Mouse (Mus musculus): Measurements from ENCODE around the gene AI413582. TPM values are rescaled to one million over a fixed set of nuclear protein-coding genes. Genes with fewer than 3 reads are reported as not detected.

Gene AI413582
- total and polyA plus RNA-seq, 2 experiments: 4.9 to 12.9 TPM

- Histone ChIP-seq H3K36me3 (ENCODE audit: control insufficient read depth, insufficient read depth, low read length) (no peaks in the 10 kb centered on the region), H3K27me3 (ENCODE audit: control insufficient read depth, insufficient read depth, low read length) (no peaks in the 10 kb centered on the region), H3K9ac (ENCODE audit: low read depth, low read length) (no peak overlapping the region), H3K4me3 (ENCODE audit: insufficient read depth, low read depth, low read length) (no peak overlapping the region), H3K4me1 (ENCODE audit: control insufficient read depth, insufficient read depth, low read length) (no peaks in the 10 kb centered on the region), H3K27ac (replicated peaks; ENCODE audit: insufficient read depth, low read depth, low read length) (no peak overlapping the region), H3K79me2 (ENCODE audit: control insufficient read depth, insufficient read depth, low read length) (peaks cover 25% of the 10 kb centered on the region; the same call in 1 of the 2 replicates)
- DNase-seq (ENCODE audit: extremely low read depth, low read depth, low spot score): no peak
- TF ChIP-seq CTCF (IDR thresholded peaks at IDR 0.05; ENCODE audit: low read depth, low read length) (no peak), POLR2A (IDR thresholded peaks at IDR 0.05; ENCODE audit: extremely low read depth, insufficient read depth, low read length) (no peak)
- 89% methylated on average over 21 of the region's 21 CpGs for WGBS
Observed at GRCm38 (mm10) chr17:27596376-27597190, 31.0 kb upstream of the AI413582 start.

GRCm38 (mm10) chr17:27595659-27596375 lies 30.3 kb upstream of the AI413582 start:
- Histone ChIP-seq H3K27ac (replicated peaks; ENCODE audit: insufficient read depth, low read depth, low read length) (no peak overlapping the region), H3K4me1 (ENCODE audit: control insufficient read depth, insufficient read depth, low read length) (no peaks in the 10 kb centered on the region), H3K27me3 (ENCODE audit: control insufficient read depth, insufficient read depth, low read length) (no peaks in the 10 kb centered on the region), H3K9ac (ENCODE audit: low read depth, low read length) (no peak overlapping the region), H3K4me3 (ENCODE audit: insufficient read depth, low read depth, low read length) (no peak overlapping the region), H3K36me3 (ENCODE audit: control insufficient read depth, insufficient read depth, low read length) (no peaks in the 10 kb centered on the region), H3K79me2 (ENCODE audit: control insufficient read depth, insufficient read depth, low read length) (peaks cover 18% of the 10 kb centered on the region; the same call in 1 of the 2 replicates)
- WGBS: 89% methylated on average over 15 of the region's 15 CpGs
- TF ChIP-seq CTCF (IDR thresholded peaks at IDR 0.05; ENCODE audit: low read depth, low read length): no peak
- no peak for TF ChIP-seq POLR2A (IDR thresholded peaks at IDR 0.05; ENCODE audit: extremely low read depth, insufficient read depth, low read length)
- no peak for DNase-seq (ENCODE audit: extremely low read depth, low read depth, low spot score)

- DNase-seq (ENCODE audit: extremely low read depth, low read depth, low spot score): no peak
- Histone ChIP-seq H3K36me3 (ENCODE audit: control insufficient read depth, insufficient read depth, low read length) (no peaks in the 10 kb centered on the region), H3K4me1 (ENCODE audit: control insufficient read depth, insufficient read depth, low read length) (peaks cover 6% of the 10 kb centered on the region), H3K27me3 (ENCODE audit: control insufficient read depth, insufficient read depth, low read length) (no peaks in the 10 kb centered on the region), H3K9ac (ENCODE audit: low read depth, low read length) (no peak overlapping the region), H3K4me3 (ENCODE audit: insufficient read depth, low read depth, low read length) (no peak overlapping the region), H3K79me2 (ENCODE audit: control insufficient read depth, insufficient read depth, low read length) (peaks cover 12% of the 10 kb centered on the region; the same call in 1 of the 2 replicates), H3K27ac (replicated peaks; ENCODE audit: insufficient read depth, low read depth, low read length) (no peak overlapping the region)
- TF ChIP-seq CTCF (IDR thresholded peaks at IDR 0.05; ENCODE audit: low read depth, low read length): no peak
- no peak for TF ChIP-seq POLR2A (IDR thresholded peaks at IDR 0.05; ENCODE audit: extremely low read depth, insufficient read depth, low read length)
- 95% methylated on average over 7 of the region's 7 CpGs for WGBS
Observed at GRCm38 (mm10) chr17:27592565-27592910, 27.0 kb upstream of the AI413582 start.

GRCm38 (mm10) chr17:27591826-27592564 lies 26.4 kb upstream of the AI413582 start:
- Histone ChIP-seq H3K9ac (ENCODE audit: low read depth, low read length) (no peak overlapping the region), H3K4me3 (ENCODE audit: insufficient read depth, low read depth, low read length) (no peak overlapping the region)
- WGBS: 76% methylated on average over 12 of the region's 12 CpGs

GRCm38 (mm10) chr17:27588231-27588630 lies 22.7 kb upstream of the AI413582 start:
- H3K4me1 ChIP-seq (ENCODE audit: control insufficient read depth, insufficient read depth, low read length): peaks cover 6% of the 10 kb centered on the region
- TF ChIP-seq POLR2A (IDR thresholded peaks at IDR 0.05; ENCODE audit: extremely low read depth, insufficient read depth, low read length): no peak
- TF ChIP-seq CTCF (IDR thresholded peaks at IDR 0.05; ENCODE audit: low read depth, low read length): no peak
- H3K9ac ChIP-seq (ENCODE audit: low read depth, low read length): no peak overlapping the region
- 78% methylated on average over 8 of the region's 8 CpGs for WGBS
- peaks cover 4% of the 10 kb centered on the region; the same call in 1 of the 2 replicates for H3K79me2 ChIP-seq (ENCODE audit: control insufficient read depth, insufficient read depth, low read length)
- H3K4me3 ChIP-seq (ENCODE audit: insufficient read depth, low read depth, low read length): no peak overlapping the region
- H3K27me3 ChIP-seq (ENCODE audit: control insufficient read depth, insufficient read depth, low read length): no peaks in the 10 kb centered on the region
- no peak for DNase-seq (ENCODE audit: extremely low read depth, low read depth, low spot score)
- H3K27ac ChIP-seq (replicated peaks; ENCODE audit: insufficient read depth, low read depth, low read length): no peak overlapping the region
- no peaks in the 10 kb centered on the region for H3K36me3 ChIP-seq (ENCODE audit: control insufficient read depth, insufficient read depth, low read length)

More at GRCm38 (mm10) chr17:27591826-27592564, 26.4 kb upstream of the AI413582 start:
- no peaks in the 10 kb centered on the region for H3K27me3 ChIP-seq (ENCODE audit: control insufficient read depth, insufficient read depth, low read length)
- H3K79me2 ChIP-seq (ENCODE audit: control insufficient read depth, insufficient read depth, low read length): peaks cover 12% of the 10 kb centered on the region; the same call in 1 of the 2 replicates
- peaks cover 6% of the 10 kb centered on the region for H3K4me1 ChIP-seq (ENCODE audit: control insufficient read depth, insufficient read depth, low read length)
- H3K27ac ChIP-seq (replicated peaks; ENCODE audit: insufficient read depth, low read depth, low read length): 0 out of 2 replicates have a peak overlapping the region, but pooled peaks have one; percentile 3
- no peaks in the 10 kb centered on the region for H3K36me3 ChIP-seq (ENCODE audit: control insufficient read depth, insufficient read depth, low read length)
- DNase-seq (ENCODE audit: extremely low read depth, low read depth, low spot score): no peak
- TF ChIP-seq POLR2A (IDR thresholded peaks at IDR 0.05; ENCODE audit: extremely low read depth, insufficient read depth, low read length) (no peak), CTCF (IDR thresholded peaks at IDR 0.05; ENCODE audit: low read depth, low read length) (peak; percentile 36; the same call in 1 of the 2 replicates)

Measured in liver, adult 2 months (tissue).